Mouse (Mus musculus): ENCODE results near the gene Sec31a.

Sec31a gene

DNA sequence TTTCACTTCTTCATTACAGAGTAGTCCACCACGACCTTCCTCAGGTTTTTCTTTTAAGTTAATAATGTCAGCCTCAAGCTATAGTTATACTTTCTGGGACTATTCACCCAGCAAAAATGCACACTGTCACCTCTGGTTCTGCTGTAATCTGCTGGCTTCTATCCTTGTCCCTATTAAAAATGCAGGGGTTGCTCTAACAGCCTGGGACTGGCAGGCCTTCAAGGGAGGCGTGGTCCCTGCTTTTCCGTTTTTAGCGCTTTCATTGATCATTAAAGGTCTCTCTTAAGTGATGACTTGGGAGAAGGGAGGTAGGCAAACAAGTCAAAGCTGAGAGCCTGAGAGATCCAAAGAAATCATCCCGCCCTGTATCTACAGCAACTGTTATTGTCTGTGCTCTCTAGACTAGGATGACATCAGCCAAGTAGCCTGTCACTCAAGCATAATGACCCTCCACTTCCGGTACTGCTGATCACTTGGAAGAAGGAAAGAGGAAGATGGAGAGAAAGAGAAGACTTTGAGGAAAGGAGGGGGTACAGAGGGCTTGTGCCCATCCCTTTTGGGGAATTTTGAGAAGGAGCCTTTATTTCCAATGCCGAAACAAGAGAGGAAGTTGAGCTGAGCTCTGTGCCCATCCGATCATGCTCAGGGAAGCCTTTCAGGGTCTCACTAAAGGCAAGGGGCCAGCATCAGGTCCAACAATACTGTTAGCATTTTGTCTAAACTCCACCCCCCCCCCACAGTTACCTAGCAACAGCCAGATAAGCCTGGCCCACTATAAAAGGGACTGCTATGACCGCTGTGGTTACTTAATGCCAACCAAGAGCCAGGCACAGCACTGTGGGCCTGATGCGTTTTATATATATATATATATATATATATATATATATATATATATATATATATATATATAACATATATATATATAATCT is 66.5 kb downstream of the Sec31a start:
- no peak for DNase-seq (ENCODE audit: inconsistent ontology term)

DNA sequence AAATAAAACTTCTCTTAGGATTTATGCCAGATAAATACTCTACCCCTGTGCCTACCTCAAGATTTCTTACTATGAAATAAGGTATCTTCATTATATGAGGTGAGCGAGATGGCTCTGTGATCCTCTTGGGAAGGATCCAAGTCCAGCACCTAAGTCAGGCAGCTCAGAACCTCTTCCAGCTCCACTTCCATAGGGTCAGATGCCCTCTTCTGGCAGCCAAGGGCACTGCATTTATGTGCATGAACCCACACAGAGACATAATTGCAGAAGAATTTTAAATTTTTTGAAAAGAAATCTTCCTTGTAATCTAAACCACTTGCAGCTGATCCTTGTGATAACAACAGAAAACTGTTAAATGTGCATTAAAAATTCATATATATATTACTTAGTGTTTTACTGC is 70.9 kb downstream of the Sec31a start:
- no peak for DNase-seq (ENCODE audit: inconsistent ontology term)

GRCm38 (mm10) chr5:100343087-100343486 is 72.9 kb downstream of the Sec31a start:
- no peak for DNase-seq (ENCODE audit: inconsistent ontology term)

DNA sequence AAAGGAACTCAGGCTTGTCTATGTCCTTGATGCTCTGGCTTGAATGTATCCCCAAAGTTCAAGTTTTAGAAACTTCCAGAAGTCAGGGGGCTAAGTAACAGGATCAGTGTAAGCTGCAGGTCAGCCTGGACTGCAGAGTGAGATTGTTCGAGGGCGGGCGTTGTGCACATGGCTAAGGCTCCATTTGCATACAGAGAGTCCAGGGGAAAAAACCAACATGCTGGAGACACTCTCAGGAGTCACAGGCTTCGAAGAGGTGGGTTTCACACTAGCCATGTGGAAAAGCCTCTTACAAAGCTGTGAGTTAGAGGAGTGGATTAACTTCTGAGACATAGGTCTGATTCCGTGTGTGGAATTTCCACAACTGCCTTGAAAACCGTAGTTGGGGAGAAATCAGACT is 73.6 kb downstream of the Sec31a start:
- no peak for DNase-seq (ENCODE audit: inconsistent ontology term)

DNA sequence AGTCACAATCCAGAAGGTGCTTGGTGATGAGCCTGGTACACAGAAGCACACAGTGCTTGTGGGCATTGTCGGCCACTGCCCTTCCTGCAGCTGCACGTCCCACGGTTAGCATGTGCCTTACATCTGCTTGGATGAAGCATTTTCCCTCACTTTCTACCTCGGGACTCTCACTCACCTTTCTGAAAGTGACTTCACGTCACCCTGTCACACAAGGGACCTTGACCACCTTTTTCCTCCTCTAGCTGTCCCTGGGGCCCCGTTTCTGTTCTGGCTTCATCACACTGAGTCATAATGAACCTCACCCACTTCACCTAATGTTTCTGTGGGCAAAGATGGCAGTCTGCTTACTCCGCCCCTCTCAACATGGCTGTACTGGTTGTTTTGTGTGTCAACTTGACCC is 75.0 kb downstream of the Sec31a start:
- no peak for DNase-seq (ENCODE audit: inconsistent ontology term)

- DNase-seq (ENCODE audit: inconsistent ontology term): no peak
Measured at GRCm38 (mm10) chr5:100337852-100338251, 78.2 kb downstream of the Sec31a start.

DNA sequence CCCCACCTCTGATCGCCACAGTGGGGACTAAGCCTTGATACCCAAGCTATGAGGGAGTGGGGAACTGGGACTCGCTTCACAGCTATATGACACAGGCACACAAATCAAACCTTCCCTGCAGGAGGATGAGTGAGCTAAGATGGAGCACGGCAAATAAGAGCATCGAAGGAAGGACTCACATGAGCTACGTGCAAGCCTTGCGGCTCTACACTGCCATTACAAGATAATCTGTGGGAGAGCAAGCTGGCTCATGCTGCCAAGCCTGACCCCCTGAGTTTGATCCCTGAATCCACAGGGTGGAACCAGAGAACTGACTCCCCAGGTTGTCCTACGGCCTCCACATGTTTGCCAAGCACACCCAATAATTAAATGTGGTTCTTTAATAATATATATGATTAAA is 79.2 kb downstream of the Sec31a start:
- DNase-seq (ENCODE audit: inconsistent ontology term): no peak

DNA sequence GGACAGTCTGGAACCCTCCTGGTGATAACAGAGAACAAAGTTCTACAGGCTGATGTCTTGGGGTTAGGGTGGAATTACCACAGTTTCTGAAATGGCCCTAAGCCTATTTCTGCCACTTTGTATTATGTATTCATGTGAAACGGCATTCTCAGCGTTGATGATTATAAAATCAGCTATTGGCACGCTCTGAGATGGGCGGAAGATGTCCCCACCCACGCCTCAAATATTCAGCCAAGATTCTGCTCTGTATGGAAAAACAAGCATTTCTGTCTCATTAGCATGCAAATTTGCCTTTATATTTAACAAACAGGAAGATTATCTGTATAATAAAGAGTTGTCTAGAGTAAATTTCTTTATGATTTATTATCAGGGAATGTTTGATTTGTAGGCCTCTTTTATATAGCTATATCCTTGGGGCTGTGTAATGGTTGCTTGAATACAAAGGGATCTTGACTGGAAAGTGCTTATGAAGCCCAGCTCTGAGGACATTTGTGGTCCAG is 80.4 kb downstream of the Sec31a start:
- peak; percentile 91 for DNase-seq (ENCODE audit: inconsistent ontology term)

DNA sequence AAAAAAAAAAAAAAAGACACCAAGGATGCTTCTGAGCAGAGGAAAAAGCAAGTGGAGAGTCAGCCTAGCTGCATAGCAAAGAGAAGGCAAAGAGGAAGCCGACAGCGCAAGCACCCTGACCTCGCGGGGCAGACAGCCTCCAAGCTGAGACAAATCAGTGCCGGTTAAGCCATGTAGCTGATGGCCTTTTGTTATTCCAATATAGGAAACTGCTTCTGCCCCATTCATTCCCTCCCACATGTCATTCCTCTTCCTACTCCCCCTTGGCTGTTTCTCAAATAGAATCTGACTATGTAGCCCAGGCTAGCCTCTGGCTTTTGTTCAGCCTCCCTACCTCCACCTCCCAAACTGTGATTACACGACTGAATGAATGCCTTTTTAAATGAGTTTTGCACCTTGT is 81.3 kb downstream of the Sec31a start:
- DNase-seq (ENCODE audit: inconsistent ontology term): no peak

DNA sequence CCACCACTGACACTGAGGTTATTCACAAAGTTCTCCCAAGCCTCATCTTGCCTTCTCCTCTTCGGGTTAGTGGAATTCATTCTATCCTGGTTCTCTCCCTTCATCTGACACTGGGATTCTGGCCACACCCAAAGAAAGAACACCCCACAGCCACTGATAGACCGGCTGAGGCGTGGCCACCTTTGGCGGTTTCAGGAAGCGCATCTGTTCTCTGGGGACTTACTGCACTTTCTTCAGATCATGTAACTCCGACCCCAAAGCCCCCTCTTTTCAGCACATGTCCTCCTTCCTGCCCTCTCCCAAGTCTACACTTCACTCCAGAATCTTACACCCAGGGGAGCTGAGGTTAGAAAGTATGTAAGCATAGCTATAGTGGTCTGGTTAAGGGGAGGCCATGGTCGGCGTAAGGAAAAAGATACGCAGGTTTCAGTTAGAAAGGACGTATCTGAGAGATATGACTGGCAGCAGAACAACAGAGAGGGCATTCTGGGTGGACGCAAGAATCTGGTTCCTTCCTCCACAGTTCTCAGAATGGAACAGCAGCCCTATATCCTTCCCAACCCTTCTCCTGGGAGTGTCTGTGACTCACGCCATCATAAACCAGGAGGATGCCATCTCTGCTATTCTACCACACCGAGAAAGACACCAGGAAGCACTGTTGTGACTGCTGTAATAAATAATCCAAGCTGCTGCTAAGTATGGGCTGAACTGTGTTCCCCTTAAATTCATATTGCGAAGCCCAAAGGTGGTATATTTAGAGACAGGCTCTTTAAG is 82.2 kb downstream of the Sec31a start:
- no peak for DNase-seq (ENCODE audit: inconsistent ontology term)

GRCm38 (mm10) chr5:100332300-100333004 is 83.6 kb downstream of the Sec31a start:
- no peak for DNase-seq (ENCODE audit: inconsistent ontology term)

DNA sequence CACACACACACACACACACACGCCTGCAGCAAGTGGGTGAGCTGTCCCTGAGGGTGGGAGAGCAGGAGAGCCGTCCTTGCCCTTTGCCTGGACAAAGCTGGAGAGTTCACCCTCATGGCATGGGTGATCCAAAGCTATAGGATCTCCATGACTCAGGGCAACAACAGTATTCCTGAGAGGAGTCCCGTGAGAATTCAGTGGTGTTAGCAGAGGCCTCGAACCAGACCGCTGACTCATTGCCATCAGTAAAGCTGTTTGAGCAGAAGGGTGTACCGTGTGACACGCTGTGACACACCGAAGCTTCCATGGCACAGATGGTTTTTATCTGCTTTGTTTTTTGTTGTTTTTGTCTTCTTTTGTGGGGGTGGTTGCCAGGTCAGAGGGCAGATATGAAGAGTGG is 84.4 kb downstream of the Sec31a start:
- DNase-seq (ENCODE audit: inconsistent ontology term): no peak

DNA sequence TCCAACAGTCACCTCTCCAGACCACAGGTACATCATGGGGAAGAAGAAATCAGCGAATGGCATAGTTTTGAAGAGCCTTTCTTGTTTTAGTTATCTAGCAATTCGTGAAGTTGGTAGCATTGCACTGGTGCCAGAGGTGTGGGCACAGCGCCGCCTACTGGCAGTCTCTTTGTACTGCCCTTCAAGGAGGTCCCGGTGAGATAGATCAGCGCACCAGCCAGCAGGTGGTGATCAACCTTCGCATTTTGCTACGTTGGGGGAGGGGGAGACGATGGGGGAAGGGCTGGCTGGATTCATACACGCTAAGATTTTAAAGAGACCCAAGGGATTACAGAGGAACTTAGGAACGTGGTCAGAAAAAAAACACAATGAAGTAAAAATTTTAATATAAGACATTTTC is 94.0 kb downstream of the Sec31a start:
- DNase-seq (ENCODE audit: inconsistent ontology term): peak; percentile 71

- no peak for DNase-seq (ENCODE audit: inconsistent ontology term)
Measured at GRCm38 (mm10) chr5:100317842-100318241, 98.2 kb downstream of the Sec31a start.

DNA sequence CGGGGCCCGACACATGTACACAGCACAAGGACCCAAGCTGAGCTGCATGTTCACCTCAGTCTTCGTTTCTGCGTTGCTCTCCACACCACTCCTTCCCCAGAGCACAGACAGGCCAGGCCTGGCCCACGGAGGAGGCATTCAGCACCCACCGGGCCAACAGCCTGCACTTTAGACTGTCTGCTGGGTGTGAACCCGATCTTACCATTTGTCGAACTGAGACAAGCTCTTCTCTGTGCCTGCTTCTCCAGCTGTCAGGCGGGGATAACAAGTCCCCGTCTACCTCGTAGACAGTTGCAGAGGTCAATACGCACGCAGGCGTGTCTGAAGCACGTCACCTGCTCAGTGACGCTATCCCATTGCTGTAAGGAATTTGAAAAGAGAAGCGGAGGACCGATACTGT is 99.0 kb downstream of the Sec31a start:
- no peak for DNase-seq (ENCODE audit: inconsistent ontology term)

DNA sequence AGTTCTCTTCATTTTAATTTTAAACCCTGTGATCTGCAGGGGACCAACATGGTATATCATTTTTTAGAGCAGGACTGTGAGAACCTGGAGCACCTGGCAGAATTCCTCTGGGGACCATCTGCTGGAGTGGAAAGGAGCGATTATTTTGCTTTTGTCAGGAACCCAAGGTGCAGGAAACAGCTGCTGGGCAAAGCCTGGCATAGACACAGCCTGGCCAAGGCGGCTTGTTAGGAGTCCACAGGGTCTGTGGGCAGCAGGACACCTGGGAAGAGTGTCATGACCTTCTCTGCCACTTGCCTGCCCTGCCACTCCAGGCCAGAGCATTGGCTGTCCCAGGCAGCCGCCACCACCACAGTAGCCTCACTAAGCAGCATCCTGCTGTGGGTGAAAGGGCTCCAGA is 100.4 kb downstream of the Sec31a start:
- no peak for DNase-seq (ENCODE audit: inconsistent ontology term)

GRCm38 (mm10) chr5:100312391-100312790 is 103.6 kb downstream of the Sec31a start:
- DNase-seq (ENCODE audit: inconsistent ontology term): no peak

All from Muller cell, postnatal 12 days (primary cell).